Mouse (Mus musculus) thymus, postnatal 36 days (tissue): Measurements from ENCODE around the gene Lrrc8b.
A peak's percentile ranks its signal among the peaks of the same experiment; 100 is the strongest.

ENCODE experiments used
- DNase-seq, 2 experiments: peaks; one replicate each; pipeline ENCODE4 v3.0.0; 2022; ENCODE audit warnings: mixed read lengths in 2 of 2

Lrrc8b gene

DNA sequence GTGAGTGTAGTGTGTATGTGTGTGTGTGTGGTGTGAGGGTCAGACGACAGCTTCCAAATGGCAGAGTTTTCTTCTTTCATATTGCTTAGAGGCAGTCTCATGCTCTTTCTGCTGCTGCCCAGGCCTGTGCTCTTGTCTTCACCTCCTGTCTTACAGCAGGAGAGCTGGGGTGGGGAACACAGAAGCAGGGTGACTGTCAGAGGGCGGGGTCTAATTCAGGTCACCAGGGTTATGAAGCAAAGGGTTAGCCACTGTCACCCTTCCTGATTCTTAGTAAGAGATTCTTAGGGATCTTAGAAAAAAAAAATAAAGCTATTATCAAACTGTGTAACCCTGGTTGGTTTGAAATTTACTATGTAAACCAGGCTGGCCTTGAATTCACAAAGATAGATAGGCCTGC lies 10.0 kb downstream of the Lrrc8b start:
- no peak for DNase-seq

DNA sequence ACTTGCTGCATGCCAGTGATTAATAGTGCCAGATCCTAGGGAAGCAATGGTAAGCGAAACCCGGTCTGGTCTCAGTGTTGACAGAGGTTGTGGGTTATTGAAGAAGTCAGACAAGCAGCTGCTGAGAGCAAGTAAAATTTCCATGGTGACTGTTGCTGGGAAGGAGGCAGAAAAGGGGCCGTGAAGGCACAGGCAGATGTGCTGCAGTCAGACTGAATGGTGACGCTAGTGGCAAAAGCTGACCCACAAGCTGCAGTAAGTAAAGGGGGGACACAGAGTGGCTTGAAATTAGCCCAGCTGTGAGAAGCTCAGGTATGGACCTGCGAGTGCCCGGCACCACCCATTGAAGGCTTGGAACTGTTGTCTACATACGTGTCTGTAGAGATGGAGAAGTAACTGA lies 11.8 kb downstream of the Lrrc8b start:
- no peak for DNase-seq

DNA sequence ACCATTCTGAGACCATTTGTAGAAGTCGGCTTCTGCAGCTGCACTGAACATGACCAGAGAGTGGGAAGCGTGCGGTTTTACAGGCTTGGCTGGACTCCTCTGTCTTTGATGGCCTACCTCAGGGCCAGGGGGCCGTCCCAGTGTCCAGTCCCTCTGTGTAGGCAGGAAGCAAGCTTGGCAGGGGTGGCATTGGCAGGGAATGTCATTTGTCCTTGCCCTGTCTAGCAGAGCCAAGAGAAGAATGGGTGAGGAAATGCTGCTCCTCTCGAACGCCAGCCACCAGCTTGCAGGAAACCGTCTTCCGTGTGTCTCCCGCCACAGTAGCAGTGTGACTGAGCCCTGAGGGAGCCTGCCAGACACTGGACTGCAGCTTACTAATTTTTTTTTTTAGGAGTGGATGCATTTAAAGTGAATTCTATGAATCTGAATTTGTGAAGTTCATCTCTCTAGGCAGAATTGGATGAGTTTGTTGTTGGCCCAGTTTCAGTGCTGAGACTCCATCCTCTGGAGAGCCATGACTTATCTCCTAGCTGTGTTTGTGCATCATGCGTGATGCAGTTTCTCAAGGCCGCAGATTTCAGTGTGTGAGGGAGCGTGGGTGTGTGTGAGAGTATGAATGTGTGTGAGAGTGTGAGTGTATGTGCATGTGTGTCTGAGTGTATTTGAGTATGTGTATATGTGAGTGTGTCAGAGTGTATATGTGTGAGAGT lies 12.8 kb downstream of the Lrrc8b start:
- peak in 1 of 2 experiments; percentile 21 for DNase-seq

DNA sequence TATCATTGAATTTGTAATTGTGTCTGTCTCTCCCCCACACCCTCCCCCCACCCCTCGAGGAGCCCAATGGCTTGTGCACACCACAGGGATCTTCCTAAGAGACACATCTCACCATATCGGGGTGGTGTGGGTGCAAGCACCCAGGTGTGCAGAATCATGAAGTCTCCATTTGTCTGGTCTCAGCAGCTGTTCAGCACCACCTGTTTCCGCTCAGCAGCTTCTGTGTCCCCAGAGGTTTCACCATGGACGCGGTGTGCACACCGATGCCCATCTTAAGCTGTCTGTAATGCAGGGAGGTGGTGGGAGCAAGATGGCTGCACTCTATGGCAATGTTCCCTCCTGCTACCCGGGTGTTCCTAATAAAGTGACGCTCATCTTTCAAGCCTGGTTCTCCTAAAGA lies 14.6 kb downstream of the Lrrc8b start:
- DNase-seq: no peak

DNA sequence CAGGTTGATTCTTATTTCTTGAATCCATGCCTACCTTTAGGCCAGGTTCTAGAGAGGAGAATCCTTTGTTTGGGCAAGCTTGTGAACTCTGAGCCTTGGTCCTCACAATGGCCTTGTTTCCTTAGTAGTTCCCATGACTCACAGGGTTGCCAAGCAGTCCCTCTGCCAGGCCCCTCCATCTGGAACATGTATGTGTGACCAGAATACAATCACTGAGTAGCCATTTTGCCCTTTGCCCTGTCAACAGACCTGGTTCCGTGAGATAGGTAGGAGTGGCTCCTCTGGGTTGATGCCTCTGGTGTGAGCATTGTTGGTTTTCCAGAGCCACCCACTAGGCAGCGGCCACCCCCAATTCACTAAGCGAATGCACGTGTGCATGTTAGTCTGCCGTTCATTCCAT lies 24.0 kb downstream of the Lrrc8b start:
- no peak for DNase-seq

DNA sequence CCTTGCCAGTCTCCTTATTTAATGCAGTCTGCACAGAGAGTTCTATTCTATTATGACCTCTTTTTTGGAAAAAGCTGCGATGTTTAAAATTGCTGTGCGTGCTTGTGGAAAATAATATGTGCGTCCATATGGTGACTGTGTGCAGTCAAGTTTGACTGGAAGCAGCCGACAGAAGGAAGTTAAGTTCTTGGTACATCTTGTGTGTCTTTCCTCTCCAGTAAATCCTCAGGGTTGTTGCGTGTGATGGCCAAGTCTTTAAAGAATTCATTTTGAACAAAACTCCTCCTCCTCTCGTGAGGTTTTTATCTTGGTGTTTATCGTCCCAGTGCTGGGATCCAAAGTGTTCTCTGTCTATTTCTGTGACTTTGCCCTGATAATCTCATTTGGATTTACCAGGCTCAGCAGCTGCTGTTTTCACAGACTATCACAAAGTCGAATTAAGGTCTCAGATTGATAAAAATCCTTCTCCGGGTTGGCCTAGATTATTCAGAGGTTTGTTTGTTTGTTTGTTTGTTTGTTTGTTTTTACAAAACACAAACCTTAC lies 25.5 kb downstream of the Lrrc8b start:
- DNase-seq: no peak

DNA sequence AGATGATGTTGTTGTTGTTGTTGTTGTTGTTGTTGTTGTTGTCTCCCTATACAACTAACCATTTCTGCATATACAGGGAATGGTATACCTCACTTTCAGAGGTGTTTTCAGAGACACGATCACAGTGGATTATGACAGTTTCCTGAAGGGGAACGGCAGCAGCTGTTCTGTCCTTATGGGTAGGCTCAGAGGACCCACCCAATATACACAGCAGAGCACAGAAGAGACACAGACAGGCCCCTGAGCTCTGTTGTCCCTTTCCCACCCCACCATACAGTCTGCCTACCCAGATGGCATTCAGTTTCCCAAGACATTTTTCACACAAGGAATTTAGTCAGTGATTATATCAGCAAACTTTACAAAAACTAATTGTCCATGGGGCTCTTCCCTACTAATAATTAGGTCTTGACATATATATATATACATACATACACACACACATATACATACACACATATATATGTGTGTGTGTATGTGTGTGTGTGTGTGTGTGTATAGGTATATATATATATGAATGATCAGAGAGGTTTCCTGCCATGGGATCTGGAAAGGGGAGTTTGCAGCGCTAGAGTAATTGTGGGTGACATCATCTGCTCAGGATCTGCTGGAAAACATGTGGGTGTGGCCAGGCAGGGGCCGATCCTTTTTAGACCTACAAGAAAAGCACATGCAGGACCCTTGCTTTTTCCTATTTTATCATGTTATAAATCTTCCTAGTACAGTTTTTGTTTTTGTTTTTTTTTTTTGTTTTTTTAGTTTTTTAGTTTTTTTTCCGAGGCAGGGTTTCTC lies 26.8 kb downstream of the Lrrc8b start:
- peak; percentile 20 to 38 for DNase-seq

DNA sequence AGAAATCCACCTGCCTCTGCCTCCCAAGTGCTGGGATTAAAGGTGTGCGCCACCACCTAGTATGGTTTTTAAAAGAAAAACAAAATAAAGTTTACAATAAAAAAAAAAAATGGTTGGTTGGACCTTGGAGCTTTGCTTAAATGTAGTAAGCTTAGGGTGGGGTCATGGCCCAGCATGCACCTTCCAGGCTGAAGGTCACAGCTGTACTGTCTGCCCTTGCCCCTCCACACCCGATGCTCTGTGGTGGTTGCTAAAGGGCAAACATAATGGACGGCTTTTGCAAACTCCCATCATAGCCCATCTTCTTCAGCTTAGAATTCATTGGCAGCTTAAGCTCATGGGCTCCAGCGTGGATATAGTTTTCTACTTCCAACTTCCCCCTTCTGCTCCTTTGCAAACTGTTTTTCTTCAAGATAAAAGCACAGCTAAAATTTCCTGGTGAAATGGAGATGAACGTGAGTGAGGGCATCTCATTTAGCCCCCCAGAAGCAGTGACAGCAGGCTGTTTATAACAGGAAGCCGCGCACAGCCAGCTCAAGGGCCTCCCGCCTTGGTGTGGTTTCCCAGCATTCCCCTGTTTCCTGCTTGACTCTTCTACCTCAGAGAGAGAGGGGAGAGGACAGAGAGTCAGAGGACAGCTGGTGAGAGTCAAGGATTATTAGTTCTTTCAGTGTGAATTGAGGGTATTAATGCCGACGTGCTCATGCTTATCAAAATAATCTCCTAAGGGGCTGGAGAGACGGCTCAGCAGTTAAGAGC lies 27.7 kb downstream of the Lrrc8b start:
- peak; percentile 85 to 87 for DNase-seq

DNA sequence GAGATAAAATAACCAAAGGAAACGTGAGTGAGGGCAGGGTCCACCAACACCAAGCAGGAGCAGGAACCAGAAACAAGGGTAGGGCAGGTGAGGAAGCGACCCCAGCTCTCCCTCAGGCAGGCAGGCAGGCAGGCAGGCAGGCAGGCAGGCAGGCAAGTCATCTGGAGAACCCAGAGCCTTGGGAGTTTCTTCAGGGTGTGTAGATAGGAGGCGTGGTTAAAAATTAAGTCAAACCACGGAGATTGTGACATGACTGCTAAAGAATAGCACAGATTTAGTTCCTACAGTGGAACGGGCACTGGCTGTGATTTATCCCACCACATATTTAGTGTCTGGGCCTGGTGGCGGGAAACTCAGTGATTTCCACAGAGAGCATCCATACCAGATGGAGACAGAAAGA lies 30.1 kb downstream of the Lrrc8b start:
- DNase-seq: no peak

DNA sequence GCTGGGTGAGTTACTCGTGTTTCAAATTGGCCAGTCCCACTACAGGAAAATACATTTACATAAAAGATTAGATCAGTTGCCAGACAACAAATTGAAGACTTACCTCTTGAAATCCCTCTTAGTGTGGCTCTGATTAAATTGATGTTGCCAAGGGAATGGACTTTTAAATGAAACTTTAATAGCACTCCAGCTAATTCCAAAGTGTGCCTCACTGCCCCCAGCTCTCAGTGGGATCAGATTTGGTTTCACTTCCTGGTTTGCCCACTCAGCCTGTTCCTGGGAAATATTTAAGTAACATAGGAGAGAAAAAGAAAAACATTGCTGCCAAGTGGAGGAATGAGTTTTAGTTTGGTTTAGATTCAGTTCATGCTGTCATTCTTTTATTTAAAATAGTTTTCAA lies 38.5 kb downstream of the Lrrc8b start:
- DNase-seq: no peak

DNA sequence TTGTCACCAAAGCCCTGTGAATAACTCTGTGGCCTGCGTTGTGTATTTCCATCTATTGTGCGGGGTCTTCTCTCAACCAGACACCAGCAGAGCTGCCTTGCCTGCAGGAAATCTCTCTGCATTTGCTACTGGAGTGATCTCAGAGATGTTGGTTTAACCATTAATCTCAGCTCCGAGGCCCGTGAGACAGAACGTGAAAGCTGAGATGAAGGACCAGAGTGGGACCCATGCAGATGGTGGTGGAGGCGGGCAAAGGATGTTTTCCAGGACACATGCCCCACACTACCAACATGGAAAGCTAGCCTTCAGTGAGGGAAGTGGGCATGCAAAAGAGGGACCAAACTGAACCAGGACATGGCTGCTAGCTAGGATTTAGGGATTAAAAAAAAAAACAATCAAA lies 43.5 kb downstream of the Lrrc8b start:
- DNase-seq: no peak

DNA sequence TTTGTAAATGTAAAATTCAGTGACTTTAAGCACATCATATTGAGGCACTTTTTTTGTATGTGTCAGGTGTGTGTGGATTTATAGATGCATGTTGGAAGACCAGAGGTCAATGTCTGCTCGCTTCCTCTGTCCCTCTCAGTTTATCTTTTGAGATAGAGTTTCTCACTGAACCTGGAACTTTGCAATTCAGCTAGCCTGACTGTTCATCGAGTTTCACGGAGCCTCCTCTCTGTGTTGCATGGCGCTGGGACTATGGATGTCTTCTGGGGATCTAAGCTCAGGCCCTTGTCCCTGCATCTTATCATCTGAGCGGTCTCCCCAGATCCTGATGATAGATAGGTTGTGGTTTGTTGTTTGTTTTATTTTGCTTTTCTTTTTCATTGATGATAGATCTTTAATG lies 45.0 kb downstream of the Lrrc8b start:
- no peak for DNase-seq

DNA sequence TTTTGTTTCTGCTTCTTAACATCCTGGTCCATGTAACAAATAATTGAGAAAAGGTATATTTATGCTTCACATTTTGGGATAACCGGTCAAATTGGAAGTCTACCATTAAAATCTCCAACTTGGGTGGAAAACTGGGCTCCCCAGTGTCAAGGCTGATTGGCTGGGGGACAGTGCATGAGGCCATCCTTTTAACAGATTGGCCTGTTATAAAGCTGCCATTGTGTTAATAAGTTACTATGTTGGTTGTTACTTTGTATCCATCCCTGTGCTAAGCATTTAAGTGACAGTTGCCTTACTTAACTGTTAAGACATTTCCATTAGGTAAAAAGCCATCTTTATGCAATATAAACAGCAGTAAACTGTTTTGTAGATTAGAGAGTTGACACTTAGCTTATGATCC lies 45.5 kb downstream of the Lrrc8b start:
- no peak for DNase-seq

DNA sequence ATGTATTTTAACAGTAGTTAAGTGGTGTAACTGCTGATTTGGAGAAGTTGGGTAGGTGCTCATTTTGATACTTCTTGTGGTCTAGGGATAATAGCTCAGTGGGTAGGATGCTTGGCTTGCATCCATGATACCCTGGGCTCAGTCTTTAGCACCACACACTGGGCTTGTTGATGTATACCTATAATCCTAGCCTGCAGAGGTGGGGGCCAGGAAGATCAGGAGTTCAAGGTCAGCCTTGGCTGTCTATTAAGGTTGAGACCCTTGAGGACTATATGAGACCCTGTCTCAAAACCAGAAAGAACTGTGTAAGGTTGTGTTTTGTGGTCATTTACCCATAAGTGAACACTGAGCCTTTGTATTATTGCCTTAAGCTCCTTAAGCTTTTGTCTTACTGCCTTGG lies 49.1 kb downstream of the Lrrc8b start:
- no peak for DNase-seq

DNA sequence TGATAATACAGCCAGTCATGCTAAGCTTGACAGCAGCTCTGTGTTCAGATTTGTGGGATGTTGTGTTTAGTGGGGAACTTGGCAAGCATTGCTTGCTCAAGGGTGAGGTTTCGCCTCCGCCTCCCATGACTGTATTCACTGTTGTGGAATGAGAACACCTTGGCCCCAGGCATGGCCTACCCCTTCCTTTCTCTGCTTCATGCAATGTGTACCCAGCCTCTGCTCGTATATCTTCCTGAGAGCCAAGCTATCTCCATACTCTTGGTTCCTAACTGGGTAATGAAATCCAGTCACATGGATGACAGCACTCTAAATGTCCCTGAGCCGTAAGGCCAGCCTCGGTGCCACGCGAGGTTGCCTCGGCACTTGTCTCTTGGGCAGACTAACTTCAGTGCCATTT lies 50.0 kb downstream of the Lrrc8b start:
- DNase-seq: no peak

DNA sequence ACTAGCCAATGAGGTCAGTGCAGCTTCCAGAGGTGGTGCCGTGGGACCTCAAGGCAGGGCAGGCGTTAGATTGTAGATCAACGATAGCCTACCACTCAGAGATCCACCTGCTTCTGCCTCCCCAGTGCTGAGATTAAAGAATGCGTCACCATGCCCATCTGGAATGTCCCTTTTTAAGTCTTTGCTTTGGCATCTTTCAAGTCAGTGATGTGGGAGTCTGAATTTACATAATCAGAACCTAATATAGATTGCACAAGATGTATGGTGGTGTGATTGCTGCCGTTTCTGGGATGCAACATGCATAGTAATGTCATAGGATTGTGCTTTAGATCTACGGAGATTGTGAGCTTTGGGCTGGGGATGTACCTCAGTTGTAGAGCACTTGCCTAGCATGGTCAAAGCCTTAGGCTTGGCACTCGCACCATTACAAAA lies 50.9 kb downstream of the Lrrc8b start:
- DNase-seq: no peak

DNA sequence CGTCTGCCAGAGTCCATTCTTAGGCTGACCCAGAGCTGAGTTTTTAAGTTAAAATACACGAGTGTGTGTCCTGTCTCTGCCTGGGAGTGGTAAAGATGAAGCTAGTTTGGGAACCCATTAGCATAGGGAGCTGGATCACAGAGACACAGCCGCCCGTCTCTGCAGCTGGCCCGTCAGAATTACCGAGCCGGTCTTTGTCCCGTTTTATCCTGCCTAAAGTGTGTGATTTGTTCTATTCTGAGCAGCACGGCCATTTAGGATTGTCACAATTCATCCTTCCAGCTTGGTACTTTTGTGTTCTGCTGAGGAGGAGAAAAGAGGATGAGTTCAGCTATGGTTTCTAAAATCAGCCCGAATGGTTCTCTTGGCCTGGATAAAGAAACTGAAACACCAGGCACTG lies 51.7 kb downstream of the Lrrc8b start:
- no peak for DNase-seq

DNA sequence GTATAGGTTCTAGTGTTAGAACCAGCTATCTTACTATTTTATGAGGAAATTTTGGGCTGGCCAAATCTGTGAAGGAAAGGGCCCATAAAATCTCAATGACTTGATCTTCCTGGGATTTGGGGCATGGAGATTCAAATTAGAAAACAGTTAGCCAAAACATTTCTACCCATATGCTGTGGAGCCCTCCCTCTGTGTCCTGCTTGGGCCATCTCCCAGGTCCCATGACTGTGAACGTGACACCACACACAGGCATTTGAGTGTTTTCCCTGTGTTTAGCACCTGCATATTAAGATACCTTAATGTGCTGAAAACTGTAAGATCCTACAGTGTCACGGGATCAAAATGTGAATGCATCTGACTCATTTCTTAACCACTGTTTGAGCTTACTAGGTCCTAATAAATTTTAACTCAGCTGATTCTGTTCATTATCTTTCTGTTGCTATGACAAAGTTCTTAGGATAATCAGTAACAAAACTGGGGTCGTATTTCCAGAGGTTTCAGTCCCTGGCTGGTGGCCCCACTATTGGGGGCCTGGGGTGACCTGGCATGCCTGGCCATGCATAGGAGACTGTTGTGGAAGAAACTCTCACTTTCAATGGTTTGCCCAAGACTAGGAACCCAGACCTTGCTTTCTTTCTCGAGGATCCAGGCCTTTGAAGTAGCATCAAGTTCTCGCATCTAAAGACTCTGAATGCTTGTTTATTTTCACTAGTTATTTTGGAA lies 57.6 kb downstream of the Lrrc8b start:
- DNase-seq: no peak

DNA sequence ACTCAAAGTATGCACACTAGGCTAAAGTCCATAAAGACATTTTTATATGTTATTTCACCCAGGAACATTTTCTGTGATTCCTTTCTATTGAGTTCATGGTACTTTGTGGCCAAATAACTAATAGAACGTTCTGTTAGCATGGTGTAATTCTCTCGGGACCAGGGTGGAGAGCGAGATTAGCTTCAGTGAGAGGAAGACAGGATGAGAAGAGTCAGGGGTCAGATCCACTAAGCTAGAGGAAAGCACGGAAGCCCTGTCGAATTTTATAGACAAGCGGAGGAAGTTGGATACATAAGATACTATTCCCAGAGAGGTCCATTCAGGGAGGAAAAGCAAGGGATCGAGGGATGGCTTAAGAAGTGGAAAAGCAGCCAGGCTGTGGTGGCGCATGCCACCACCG lies 62.0 kb downstream of the Lrrc8b start:
- DNase-seq: no peak

DNA sequence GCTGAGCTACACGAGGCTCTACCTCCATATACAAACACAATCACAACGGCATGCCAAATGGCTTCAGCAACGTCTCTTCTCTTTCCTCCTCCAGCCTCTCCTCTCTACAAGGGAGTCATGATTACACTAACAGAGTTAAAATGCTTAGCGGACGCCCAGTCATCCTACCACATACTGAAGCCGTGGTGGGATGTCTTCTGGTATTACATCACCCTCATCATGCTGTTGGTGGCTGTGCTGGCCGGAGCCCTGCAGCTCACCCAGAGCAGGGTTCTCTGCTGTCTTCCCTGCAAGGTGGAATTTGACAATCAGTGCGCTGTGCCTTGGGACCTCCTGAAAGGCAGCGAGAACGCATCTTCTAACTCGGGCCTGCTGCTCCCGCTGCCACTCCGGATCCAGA lies 64.1 kb downstream of the Lrrc8b start:
- no peak for DNase-seq

DNA sequence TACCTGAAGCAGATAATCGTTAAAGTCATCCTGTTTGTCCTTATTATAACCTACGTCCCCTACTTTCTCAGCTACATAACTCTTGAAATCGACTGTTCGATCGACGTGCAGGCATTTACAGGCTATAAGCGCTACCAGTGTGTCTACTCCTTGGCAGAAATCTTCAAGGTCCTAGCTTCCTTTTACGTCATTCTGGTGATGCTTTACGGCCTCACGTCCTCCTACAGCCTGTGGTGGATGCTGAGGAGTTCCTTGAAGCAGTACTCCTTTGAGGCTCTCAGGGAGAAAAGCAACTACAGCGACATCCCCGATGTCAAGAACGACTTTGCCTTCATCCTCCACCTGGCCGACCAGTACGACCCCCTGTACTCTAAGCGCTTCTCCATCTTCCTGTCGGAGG lies 65.0 kb downstream of the Lrrc8b start:
- DNase-seq: no peak

DNA sequence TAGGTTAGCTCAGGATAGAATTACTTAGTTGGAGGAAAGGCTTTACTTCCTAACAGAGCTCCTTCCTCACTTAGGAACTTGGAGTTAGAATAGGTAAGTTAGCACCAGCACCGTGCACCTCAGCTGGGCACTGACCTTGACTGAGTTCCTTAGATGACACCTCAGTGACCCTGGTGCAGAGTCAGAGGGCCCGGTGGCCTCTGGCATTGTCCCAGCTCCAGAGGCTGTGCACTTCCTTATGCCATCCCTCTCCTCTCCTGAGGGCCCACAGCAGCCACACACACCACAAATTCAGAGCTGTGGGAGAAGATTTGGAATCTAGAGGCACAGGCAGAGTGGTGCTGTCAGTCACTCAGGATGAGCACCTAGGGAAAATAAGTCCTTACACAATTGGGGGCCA lies 68.1 kb downstream of the Lrrc8b start:
- DNase-seq: no peak

DNA sequence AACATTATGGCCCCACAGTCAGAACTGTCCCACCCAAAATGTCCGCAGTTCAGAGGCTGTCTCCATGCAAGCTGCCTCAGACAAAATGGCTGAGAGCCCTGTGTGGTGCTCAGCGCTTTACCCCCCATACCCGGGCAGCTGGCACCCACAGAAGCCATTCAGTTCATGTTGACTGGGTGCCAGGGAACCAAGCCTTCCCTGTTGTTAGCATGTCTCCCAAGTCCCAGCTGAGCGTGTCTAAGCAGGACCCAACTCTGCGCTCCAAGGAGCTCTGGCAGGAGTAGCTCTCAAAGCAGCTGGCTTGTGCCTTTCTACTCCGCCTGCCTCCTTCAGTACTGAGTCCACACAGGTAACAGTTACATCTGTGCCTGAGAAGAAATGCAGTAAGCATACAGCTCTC lies 68.7 kb downstream of the Lrrc8b start:
- no peak for DNase-seq
